Mouse (Mus musculus) cerebellum, adult 2 months (tissue): Measurements from ENCODE around the gene Speg. TPM values are rescaled to one million over a fixed set of nuclear protein-coding genes. Genes with fewer than 3 reads are reported as not detected.

Experiments
- DNase-seq, 2 experiments: peaks; one replicate each; pipeline ENCODE4 v3.0.0; 2021
- H3K27ac ChIP-seq: fragments of 200-500 bp; 2 replicates; pipeline ENCODE4 v1.5.1; 2012; ENCODE audit warnings: low read length, control low read depth, inconsistent platforms; ENCODE audit not compliant: insufficient read depth
- H3K27me3 ChIP-seq: fragments of 200-500 bp; 2 replicates; pipeline ENCODE4 v1.6.1; 2012; ENCODE audit warnings: inconsistent platforms, mild to moderate bottlenecking, low read length, moderate library complexity; ENCODE audit not compliant: control insufficient read depth, insufficient read depth
- H3K4me1 ChIP-seq: fragments of 200-500 bp; 2 replicates; pipeline ENCODE4 v1.6.1; 2011; ENCODE audit warnings: low read length; ENCODE audit not compliant: control insufficient read depth, insufficient read depth
- H3K4me3 ChIP-seq: fragments of 200-500 bp; replicated peaks from 2 replicates; pipeline ENCODE3; 2011; ENCODE audit warnings: mild to moderate bottlenecking, low read depth, low read length, control low read depth; ENCODE audit not compliant: insufficient read depth
- CTCF ChIP-seq: fragments of 200-500 bp; IDR thresholded peaks from 2 replicates; pipeline ENCODE4 v1.5.1; 2011; ENCODE audit warnings: low read depth, mild to moderate bottlenecking, control low read depth, low read length, moderate library complexity, borderline replicate concordance; ENCODE audit not compliant: insufficient read depth
- POLR2A ChIP-seq: fragments of 200-500 bp; IDR thresholded peaks from 2 replicates; pipeline ENCODE4 v1.6.1; 2011; ENCODE audit warnings: low read length, control low read depth, borderline replicate concordance; ENCODE audit not compliant: insufficient read depth
- WGBS: fragments of 180-500 bp; shearing (Covaris S2); methylation state at CpG from one replicate; pipeline ENCODE4 v1.1.7; 2018; 5-methylcytosine and 5-hydroxymethylcytosine counted together
- polyA plus RNA-seq: library from polyadenylated mRNA; depleted of rRNA; stranded (reverse); fragments of >200 nt; gene quantifications from 2 replicates; pipeline ENCODE4 v1.2.3, GENCODE M21; 2012; rRNA removed

The Speg gene
- polyA plus RNA-seq = 122 and 143 TPM in 2 replicates

DNA sequence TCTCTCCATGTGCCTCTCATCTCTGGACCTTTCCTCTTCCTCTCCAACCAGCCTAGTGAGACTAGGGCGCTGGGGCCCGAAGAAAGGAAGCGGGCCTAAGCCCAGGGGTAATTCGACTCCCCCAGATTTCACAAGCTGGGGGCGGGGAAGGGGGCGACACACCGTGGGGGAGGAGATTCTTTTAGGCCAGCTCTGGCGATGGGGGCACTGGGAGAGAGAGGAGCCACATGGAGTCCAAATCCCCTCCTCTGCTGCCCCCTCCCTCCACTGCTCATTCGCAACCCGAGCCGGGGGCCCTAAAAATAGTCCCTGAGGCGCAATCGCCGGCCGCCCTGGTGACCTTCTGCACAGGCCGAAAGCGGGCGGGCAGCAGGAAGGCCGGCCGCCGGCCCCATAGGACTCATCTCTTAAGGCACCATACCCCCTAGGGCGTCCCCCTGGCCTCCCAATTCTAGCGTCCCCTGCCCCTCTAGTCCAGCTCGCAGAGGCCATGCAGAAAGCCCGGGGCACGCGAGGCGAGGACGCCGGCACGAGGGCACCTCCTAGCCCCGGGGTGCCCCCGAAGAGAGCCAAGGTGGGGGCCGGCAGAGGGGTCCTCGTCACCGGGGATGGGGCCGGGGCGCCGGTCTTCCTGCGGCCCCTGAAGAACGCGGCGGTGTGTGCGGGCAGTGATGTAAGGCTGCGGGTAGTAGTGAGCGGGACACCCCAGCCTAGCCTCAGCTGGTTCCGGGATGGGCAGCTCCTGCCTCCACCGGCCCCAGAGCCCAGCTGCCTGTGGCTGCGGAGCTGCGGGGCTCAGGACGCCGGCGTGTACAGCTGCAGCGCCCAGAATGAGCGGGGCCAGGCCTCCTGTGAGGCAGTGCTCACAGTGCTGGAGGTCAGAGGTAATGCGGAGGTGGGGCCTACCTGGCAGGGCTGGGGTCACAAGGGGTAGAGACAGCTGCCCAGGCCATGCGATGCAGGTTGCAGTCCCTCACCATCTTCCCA, at the start of gene Speg:
Gene Speg, plus strand, starts transcription at position 348 of the 987 bp plus-strand sequence.
- H3K27me3 ChIP-seq = no peaks in the 10 kb centered on the region
- TF ChIP-seq POLR2A (no peak), CTCF (no peak)
- H3K4me3 ChIP-seq = no peak within 1 kb of the TSS
- H3K27ac ChIP-seq = no peak within 1 kb of the TSS
- peak in 1 of 2 experiments; percentile 22 for DNase-seq
- H3K4me1 ChIP-seq = peaks cover 32% of the 10 kb centered on the region
- 42% methylated on average over 57 of the region's 57 CpGs for WGBS

DNA sequence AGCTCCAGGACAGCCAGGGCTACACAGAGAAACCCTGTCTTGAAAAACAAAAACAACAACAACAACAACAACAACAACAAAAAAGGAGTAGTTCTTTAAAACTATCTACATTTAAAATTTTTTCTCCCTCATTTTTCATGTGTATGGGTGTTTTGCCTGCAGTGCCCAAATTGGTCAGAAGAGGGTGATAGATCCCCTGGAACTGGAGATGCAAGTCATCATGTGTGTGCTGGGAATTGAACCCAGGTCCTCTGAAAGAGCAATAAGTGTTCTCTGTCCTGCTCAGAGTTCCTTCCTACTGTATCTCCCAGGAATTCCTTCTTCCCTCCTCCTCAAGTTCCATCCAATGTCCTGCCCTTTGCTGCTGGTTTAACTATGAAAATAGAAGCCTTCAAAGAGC, 47.6 kb upstream of the Speg start:
- DNase-seq = no peak
- no peak overlapping the region for H3K27ac ChIP-seq
- no peaks in the 10 kb centered on the region for H3K27me3 ChIP-seq
- no peak overlapping the region for H3K4me3 ChIP-seq
- no peaks in the 10 kb centered on the region for H3K4me1 ChIP-seq
- TF ChIP-seq POLR2A = no peak
- TF ChIP-seq CTCF = no peak

DNA sequence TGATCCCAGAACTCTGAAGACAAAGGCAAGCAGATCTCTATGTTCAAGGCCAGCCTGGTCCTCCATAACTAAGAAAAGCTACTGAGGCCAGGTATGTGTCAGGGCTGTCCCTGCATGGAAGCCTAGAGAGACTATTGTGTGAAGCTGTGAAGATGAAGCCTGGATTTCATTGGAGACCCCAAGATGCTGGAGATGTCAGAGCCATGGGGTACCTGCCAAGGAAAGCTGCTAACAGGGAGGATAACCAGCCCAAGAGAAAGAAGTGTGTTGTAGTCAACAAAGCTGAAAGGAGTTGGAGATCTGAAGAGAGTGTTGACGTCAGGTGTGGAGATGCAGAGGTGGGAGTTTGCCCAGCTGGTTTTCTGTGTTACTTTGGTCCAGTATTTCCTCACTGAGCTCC, 43.8 kb upstream of the Speg start:
- DNase-seq = no peak
- WGBS = 85% methylated on average over 1 of the region's 1 CpGs
- no peak overlapping the region for H3K4me3 ChIP-seq
- no peak for TF ChIP-seq CTCF
- no peak for TF ChIP-seq POLR2A
- no peaks in the 10 kb centered on the region for H3K27me3 ChIP-seq
- no peak overlapping the region for H3K27ac ChIP-seq
- no peaks in the 10 kb centered on the region for H3K4me1 ChIP-seq

DNA sequence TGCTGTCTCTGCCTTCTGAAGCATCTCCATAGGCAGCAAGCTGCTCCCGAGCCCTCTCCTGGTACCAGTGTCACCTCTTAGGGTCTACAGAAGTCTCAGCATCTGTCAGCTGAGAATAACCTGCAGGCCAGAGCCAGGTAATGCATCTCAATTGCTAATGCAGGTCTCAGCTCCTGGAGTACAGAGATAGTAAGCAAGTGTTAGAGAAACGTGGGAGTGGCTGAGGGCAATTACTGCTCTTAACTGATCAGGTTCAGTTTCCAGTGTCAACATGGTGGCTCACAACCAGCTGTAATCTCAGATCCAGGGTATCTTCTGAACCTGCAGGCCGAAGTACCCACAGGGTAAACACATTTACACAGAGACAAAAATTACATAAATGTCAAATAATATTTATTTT, 38.6 kb upstream of the Speg start:
- Histone ChIP-seq H3K27ac (no peak overlapping the region), H3K4me3 (no peak overlapping the region), H3K27me3 (no peaks in the 10 kb centered on the region), H3K4me1 (no peaks in the 10 kb centered on the region)
- 90% methylated on average over 3 of the region's 3 CpGs for WGBS
- TF ChIP-seq POLR2A (no peak), CTCF (no peak)
- no peak for DNase-seq

DNA sequence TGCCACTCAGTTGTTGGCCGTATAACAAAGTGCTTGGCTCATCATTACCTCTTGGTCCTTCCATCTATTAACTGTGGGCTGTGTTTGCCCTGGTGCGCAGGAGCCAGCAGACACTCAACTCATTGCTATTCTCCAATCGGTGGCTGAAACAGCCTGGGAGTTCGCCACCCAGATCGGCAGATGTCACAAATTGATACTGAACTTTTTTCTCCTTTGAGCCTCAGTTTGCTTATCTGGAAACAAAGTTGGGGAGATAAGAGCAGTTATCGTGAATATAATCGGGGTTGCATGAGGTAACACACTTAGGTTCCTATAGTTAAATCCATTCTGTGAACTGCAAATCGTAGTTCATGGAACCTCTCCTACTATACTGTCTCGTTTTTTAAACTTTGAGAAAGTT, 38.0 kb upstream of the Speg start:
- no peaks in the 10 kb centered on the region for H3K4me1 ChIP-seq
- no peak for DNase-seq
- H3K27ac ChIP-seq = no peak overlapping the region
- no peak overlapping the region for H3K4me3 ChIP-seq
- H3K27me3 ChIP-seq = no peaks in the 10 kb centered on the region
- TF ChIP-seq CTCF = no peak
- TF ChIP-seq POLR2A = no peak
- 81% methylated on average over 9 of the region's 9 CpGs for WGBS

DNA sequence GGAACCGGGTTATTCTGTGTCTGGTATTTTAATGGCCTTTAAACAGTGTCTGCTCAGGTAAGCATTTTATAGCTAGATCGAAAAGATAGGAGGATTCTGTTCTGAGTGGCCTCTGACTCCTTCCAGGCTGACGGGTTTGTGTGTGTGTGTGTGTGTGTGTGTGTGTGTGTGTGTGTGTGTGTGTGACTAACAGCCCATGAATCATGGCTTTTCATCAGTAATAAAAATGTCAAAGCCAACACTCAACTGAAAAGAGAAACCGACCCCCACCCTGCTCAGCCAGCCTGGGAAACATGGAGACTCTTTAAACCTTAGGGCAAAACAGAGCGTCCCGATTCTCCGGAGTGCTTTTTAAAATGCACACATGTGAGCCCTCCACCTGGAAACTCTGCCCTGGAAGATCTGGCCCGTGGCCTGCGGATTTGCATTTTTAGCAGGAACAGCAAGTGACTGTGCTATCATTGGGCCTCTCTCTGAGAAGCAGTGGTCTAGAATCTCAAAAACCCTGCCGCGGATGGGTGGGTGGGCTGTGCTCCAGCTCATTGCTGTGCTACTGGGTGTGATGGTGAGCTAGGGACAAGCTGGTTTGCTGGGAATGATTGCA, 36.9 kb upstream of the Speg start:
- H3K27ac ChIP-seq = no peak overlapping the region
- DNase-seq = no peak
- no peaks in the 10 kb centered on the region for H3K4me1 ChIP-seq
- WGBS = 52% methylated on average over 11 of the region's 11 CpGs
- TF ChIP-seq POLR2A = no peak
- no peak for TF ChIP-seq CTCF
- H3K4me3 ChIP-seq = no peak overlapping the region
- H3K27me3 ChIP-seq = no peaks in the 10 kb centered on the region

DNA sequence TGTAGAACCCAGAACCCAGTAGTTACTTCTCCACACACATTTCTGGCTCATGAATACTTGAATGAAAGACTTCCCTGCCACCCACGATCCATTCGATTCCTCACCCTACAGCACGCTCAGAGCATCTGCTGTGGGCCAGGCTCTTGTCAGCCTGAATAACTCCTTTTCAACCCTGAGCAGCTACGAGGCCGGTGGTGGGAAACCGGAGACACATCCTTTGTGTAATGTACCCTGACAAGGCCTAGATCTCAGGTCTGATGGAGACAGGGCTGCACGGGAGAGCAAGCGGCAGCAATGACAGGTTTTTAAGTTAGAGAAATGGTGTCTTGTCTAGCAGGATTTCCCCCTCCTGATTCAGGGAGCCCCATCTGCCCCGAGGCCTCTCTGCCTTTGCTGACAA, 35.8 kb upstream of the Speg start:
- H3K27ac ChIP-seq = no peak overlapping the region
- no peak for DNase-seq
- 55% methylated on average over 9 of the region's 9 CpGs for WGBS

DNA sequence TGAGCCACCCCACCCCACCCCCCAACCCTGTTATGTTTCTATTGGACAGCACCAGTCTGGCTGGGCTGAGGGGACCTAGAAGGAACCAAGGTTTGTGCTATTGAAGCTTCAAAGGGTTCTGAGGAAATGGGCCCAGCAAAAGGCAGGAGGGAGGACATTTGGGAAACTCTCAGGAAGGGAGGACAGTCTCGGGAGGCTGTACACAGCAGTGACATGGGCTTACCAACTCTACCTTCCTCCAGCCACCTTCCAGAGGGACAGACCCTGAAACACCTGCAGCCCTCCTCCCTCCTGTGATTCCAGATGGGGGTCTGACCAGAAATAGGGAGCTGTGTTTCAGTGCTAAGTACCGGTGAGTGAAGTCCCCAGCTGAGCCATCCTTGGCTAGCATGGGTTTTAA, 34.6 kb upstream of the Speg start:
- 92% methylated on average over 2 of the region's 2 CpGs for WGBS
- no peak for DNase-seq
- TF ChIP-seq POLR2A (no peak), CTCF (no peak)
- no peaks in the 10 kb centered on the region for H3K27me3 ChIP-seq
- H3K4me1 ChIP-seq = no peaks in the 10 kb centered on the region
- no peak overlapping the region for H3K27ac ChIP-seq
- H3K4me3 ChIP-seq = no peak overlapping the region

More for the DNA sequence above, 35.8 kb upstream of the Speg start:
- Histone ChIP-seq H3K4me3 (no peak overlapping the region), H3K4me1 (no peaks in the 10 kb centered on the region), H3K27me3 (no peaks in the 10 kb centered on the region)
- TF ChIP-seq CTCF (no peak), POLR2A (no peak)

DNA sequence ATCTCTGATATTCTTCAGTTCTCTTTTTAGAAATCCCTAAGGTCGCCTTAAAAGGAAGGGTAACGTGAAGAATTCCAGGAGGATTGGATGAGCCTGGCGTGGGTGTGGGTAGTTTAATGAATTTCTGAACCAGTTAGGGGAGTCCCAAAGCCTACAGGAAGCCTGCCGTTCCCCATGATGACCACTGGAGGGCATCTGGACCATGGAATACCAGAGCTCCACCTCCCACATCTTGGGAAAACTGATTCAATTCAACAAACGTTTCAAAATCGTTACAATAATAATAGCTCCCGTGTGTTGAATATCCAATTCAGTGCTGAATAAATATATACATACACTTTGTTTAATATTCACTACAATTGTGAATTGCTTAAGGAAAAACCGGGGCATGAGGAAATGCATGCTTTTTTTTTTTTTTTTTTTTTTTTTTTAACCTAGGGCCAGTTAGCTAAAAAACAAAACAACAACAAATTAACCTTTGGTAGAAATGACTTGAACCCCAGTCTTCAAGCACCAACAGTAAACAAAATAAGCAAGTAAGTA, 32.2 kb upstream of the Speg start:
- DNase-seq = peak; percentile 79 to 82
- Histone ChIP-seq H3K4me1 (no peaks in the 10 kb centered on the region), H3K27me3 (no peaks in the 10 kb centered on the region), H3K4me3 (no peak overlapping the region), H3K27ac (no peak overlapping the region)
- peak; percentile 95 for TF ChIP-seq CTCF
- no peak for TF ChIP-seq POLR2A
- 1% methylated on average over 8 of the region's 8 CpGs for WGBS
